Mouse (Mus musculus): ENCODE measurements around the gene Pigyl. TPM values are rescaled to one million over a fixed set of nuclear protein-coding genes. Genes with fewer than 3 reads are reported as not detected.
A peak's percentile ranks its signal among the peaks of the same experiment; 100 is the strongest.

The Pigyl gene
- polyA plus RNA-seq, 1 experiment from 2014 or later, result 78.8 TPM

DNA sequence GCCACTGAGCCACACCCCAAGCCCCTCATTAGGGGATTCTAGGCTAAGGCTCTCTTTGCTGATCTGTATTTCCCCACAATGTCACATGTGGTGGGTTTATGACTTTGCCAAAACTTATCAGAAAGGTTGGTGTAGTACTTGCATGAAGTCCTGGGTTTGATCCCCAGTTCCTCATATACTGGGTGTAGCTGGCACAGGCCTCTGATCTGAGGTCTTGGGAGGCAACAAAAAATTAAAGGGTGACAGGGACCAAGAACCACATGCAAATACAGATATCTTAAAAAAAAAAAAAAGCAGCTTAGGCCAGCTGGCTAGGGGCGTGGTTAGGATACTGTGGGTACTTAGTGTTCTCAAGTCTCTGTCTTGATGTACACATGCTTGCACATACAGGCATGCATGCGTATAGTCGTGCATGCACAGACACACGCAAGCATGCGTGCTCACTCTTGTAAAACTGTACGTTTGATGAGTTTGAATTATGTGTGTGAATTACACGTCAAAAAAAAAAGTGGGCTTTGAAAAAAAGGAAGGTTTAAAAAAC, 33.5 kb upstream of the Pigyl start:
- H3K27me3 ChIP-seq (replicated peaks; ENCODE audit: control insufficient read depth, insufficient read depth, low read length), result 0 out of 2 replicates have a peak, but pooled peaks cover 2% of the 10 kb centered on the region
- H3K4me2 ChIP-seq (ENCODE audit: low read length), result no peak overlapping the region
- no peak overlapping the region for H3K27ac ChIP-seq (ENCODE audit: low read length)
- no peaks in the 10 kb centered on the region for H3K9me3 ChIP-seq (ENCODE audit: control insufficient read depth, low read length)
- no peaks in the 10 kb centered on the region for H3K4me1 ChIP-seq (replicated peaks; ENCODE audit: control insufficient read depth, insufficient read depth, low read length)
- no peak overlapping the region for H3K4me3 ChIP-seq (replicated peaks; ENCODE audit: low read length)
- H3K36me3 ChIP-seq (ENCODE audit: control insufficient read depth, insufficient read depth), result no peaks in the 10 kb centered on the region
- WGBS, result 83% methylated on average over 7 of the region's 7 CpGs
- ATAC-seq, result no peak
- no peak overlapping the region for H3K9ac ChIP-seq (replicated peaks; ENCODE audit: low read depth, low read length)

DNA sequence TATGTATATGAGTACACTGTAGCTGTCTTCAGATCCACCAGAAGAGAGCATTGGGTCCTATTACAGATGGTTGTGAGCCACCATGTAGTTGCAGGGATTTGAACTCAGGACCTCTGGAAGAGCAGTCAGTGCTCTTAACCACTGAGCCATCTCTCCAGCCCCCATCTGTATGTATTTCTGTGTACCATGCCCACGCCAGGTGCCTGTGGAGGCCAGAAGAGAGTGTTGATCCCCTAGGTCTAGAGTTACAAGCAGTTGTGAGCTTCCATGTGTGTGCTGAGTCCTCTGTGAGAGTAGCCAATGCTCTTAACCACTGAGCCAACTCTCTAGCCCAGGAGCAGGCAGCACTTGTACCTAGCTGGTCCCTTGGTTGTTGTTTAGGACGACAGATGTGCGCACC, 32.5 kb upstream of the Pigyl start:
- no peaks in the 10 kb centered on the region for H3K9me3 ChIP-seq (ENCODE audit: control insufficient read depth, low read length)
- ATAC-seq, result no peak

DNA sequence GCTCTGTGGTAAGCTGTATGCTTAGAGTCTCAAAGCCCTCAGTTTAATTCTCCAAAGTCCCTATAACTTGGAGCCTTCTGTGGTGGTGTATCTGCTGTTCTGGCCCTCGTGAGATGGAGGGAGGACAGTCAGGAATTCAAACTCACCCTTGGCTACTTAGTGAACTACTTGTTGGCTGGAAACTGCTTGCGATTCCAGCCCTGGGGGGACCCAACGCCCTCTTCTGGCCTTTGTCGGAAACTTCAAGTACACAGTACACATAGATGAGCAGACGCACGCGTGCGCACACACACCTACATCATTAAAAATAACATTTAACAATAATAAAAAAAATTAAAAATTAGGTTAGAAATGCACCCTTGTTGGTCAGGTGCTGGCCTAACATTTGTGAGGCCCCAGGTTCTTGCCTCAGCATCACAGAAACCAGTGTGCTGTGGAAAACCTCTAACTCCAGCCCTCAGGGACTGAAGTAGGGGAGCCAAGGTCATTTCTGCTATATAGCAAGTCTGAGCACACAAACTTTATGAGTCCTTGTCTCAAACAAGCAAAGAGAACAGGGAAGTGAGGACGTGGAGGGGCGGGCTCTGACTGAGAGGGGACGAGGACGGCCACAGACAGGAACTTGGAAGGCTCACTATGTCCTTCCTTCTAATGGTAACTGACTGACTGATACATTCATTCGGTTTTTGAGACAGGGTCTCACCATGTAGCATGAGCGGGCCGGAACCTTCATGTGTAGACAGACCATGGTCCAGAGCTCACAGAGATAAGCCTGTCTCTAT, 31.2 kb upstream of the Pigyl start:
- H3K9ac ChIP-seq (replicated peaks; ENCODE audit: low read depth, low read length), result no peak overlapping the region
- H3K27ac ChIP-seq (ENCODE audit: low read length), result no peak overlapping the region
- H3K27me3 ChIP-seq (replicated peaks; ENCODE audit: control insufficient read depth, insufficient read depth, low read length), result 0 out of 2 replicates have a peak, but pooled peaks cover 4% of the 10 kb centered on the region
- H3K36me3 ChIP-seq (ENCODE audit: control insufficient read depth, insufficient read depth), result no peaks in the 10 kb centered on the region
- 92% methylated on average over 15 of the region's 15 CpGs for WGBS
- H3K4me1 ChIP-seq (replicated peaks; ENCODE audit: control insufficient read depth, insufficient read depth, low read length), result no peaks in the 10 kb centered on the region
- ATAC-seq, result no peak
- no peak overlapping the region for H3K4me3 ChIP-seq (replicated peaks; ENCODE audit: low read length)
- no peak overlapping the region for H3K4me2 ChIP-seq (ENCODE audit: low read length)
- no peaks in the 10 kb centered on the region for H3K9me3 ChIP-seq (ENCODE audit: control insufficient read depth, low read length)

More for the DNA sequence above, 32.5 kb upstream of the Pigyl start:
- no peak overlapping the region for H3K9ac ChIP-seq (replicated peaks; ENCODE audit: low read depth, low read length)
- WGBS, result 88% methylated on average over 3 of the region's 3 CpGs
- no peak overlapping the region for H3K4me3 ChIP-seq (replicated peaks; ENCODE audit: low read length)
- no peaks in the 10 kb centered on the region for H3K4me1 ChIP-seq (replicated peaks; ENCODE audit: control insufficient read depth, insufficient read depth, low read length)
- no peak overlapping the region for H3K27ac ChIP-seq (ENCODE audit: low read length)
- no peaks in the 10 kb centered on the region for H3K36me3 ChIP-seq (ENCODE audit: control insufficient read depth, insufficient read depth)
- no peak overlapping the region for H3K4me2 ChIP-seq (ENCODE audit: low read length)
- H3K27me3 ChIP-seq (replicated peaks; ENCODE audit: control insufficient read depth, insufficient read depth, low read length), result 0 out of 2 replicates have a peak, but pooled peaks cover 2% of the 10 kb centered on the region

DNA sequence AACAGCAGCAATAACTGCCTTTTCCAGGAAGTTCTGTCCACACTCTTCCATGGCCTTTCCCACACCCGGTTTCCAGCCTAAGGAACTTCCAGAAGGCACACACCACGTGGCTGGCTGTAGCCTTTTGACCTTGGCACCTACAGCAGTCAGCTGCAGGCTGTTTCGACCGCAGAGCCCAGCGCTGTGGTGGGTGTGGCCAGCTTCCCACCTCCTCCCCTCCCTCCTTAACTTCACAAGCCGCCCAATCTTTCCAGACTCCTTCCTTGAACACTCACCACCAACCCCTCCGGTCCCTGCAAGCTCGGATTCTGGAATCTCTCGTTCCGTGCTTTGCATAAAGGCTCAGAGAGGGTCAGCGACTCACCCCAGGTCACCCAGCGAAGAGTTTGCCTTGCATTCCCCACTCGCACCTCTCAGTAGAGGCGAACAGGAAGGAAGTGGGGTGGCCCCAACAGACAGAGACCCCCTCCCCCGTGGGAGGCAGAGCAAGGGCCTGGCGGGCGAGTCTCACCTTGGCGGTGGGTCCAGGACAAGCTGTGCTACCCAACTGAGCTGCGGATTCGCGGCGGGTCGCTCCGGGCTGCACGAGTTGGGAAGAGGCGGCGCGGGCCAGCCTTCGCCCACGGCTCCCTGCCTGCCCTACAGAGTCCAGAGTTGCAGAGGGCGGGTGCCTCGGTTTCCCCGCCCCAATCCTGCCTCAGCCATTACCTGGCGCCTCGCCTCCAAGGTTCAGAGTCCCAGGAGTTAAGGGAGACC, 25.2 kb upstream of the Pigyl start:
- no peak overlapping the region; the same call in 1 of the 2 replicates for H3K4me3 ChIP-seq (replicated peaks; ENCODE audit: low read length)
- H3K4me2 ChIP-seq (ENCODE audit: low read length), result peak overlapping the region; percentile 28
- H3K36me3 ChIP-seq (ENCODE audit: control insufficient read depth, insufficient read depth), result no peaks in the 10 kb centered on the region
- WGBS, result 3% methylated on average over 35 of the region's 35 CpGs
- no peak overlapping the region for H3K27ac ChIP-seq (ENCODE audit: low read length)
- no peak for ATAC-seq
- no peak overlapping the region for H3K9ac ChIP-seq (replicated peaks; ENCODE audit: low read depth, low read length)
- H3K27me3 ChIP-seq (replicated peaks; ENCODE audit: control insufficient read depth, insufficient read depth, low read length), result peaks cover 14% of the 10 kb centered on the region
- no peaks in the 10 kb centered on the region for H3K9me3 ChIP-seq (ENCODE audit: control insufficient read depth, low read length)
- peaks cover 5% of the 10 kb centered on the region; the same call in 1 of the 2 replicates for H3K4me1 ChIP-seq (replicated peaks; ENCODE audit: control insufficient read depth, insufficient read depth, low read length)

DNA sequence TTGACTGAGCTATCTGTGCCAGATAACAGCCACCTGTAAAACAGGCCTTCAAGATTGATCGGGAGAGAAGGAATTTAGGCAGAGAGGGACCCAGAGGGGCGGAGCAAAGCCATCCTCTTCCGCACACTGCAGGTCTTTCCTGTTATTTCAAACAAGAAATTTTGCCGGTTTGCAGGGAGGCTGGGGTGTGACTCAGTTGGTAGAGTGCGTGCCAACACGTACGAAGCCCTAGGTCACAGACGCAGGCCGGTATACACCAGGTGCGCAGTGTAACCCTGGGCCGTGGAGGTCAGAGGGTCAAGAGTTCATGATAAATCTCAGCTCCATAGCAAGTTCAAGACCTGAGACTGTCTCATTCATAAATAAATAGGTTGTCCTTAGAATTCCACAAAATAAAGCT, 24.4 kb upstream of the Pigyl start:
- no peak overlapping the region for H3K9ac ChIP-seq (replicated peaks; ENCODE audit: low read depth, low read length)
- no peaks in the 10 kb centered on the region for H3K9me3 ChIP-seq (ENCODE audit: control insufficient read depth, low read length)
- peaks cover 5% of the 10 kb centered on the region; the same call in 1 of the 2 replicates for H3K4me1 ChIP-seq (replicated peaks; ENCODE audit: control insufficient read depth, insufficient read depth, low read length)
- H3K36me3 ChIP-seq (ENCODE audit: control insufficient read depth, insufficient read depth), result no peaks in the 10 kb centered on the region
- H3K27ac ChIP-seq (ENCODE audit: low read length), result no peak overlapping the region
- WGBS, result 63% methylated on average over 11 of the region's 11 CpGs
- no peak overlapping the region for H3K4me2 ChIP-seq (ENCODE audit: low read length)
- no peak for ATAC-seq
- peaks cover 14% of the 10 kb centered on the region for H3K27me3 ChIP-seq (replicated peaks; ENCODE audit: control insufficient read depth, insufficient read depth, low read length)
- H3K4me3 ChIP-seq (replicated peaks; ENCODE audit: low read length), result no peak overlapping the region

DNA sequence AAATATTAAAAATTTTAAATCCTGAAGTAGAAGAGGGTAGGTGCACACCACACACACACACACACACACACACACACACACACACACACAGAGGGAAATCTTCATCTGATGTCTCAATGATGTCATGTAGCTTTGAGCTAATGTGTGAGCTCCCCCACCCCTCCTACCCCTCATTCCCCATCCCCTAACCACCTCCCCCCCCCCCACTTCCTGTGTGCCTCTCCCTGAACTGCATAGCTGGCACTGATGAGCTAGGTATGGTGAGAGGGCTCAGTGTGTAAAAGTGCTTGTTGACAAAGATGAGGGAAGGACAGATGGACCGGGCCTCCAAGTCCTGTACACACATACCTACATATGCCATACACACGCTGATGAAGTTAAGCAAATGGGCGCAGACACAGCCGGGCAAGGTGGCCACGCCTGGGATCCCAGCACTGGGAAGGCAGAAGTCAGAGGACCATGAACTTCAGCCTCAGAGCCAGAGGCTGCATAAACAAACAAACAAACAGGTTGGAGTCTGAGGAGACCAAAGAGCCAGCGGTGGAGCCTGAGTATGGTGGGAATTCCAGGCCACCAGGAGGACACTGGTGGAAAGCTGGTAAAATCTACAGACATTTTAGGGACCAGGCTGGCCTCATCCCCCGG, 22.3 kb upstream of the Pigyl start:
- H3K9ac ChIP-seq (replicated peaks; ENCODE audit: low read depth, low read length), result no peak overlapping the region
- peaks cover 14% of the 10 kb centered on the region for H3K27me3 ChIP-seq (replicated peaks; ENCODE audit: control insufficient read depth, insufficient read depth, low read length)
- no peak for ATAC-seq
- no peak overlapping the region for H3K4me2 ChIP-seq (ENCODE audit: low read length)
- no peaks in the 10 kb centered on the region for H3K9me3 ChIP-seq (ENCODE audit: control insufficient read depth, low read length)
- no peak overlapping the region for H3K4me3 ChIP-seq (replicated peaks; ENCODE audit: low read length)
- no peaks in the 10 kb centered on the region for H3K36me3 ChIP-seq (ENCODE audit: control insufficient read depth, insufficient read depth)
- no peak overlapping the region for H3K27ac ChIP-seq (ENCODE audit: low read length)
- peaks cover 5% of the 10 kb centered on the region; the same call in 1 of the 2 replicates for H3K4me1 ChIP-seq (replicated peaks; ENCODE audit: control insufficient read depth, insufficient read depth, low read length)
- 88% methylated on average over 7 of the region's 7 CpGs for WGBS

DNA sequence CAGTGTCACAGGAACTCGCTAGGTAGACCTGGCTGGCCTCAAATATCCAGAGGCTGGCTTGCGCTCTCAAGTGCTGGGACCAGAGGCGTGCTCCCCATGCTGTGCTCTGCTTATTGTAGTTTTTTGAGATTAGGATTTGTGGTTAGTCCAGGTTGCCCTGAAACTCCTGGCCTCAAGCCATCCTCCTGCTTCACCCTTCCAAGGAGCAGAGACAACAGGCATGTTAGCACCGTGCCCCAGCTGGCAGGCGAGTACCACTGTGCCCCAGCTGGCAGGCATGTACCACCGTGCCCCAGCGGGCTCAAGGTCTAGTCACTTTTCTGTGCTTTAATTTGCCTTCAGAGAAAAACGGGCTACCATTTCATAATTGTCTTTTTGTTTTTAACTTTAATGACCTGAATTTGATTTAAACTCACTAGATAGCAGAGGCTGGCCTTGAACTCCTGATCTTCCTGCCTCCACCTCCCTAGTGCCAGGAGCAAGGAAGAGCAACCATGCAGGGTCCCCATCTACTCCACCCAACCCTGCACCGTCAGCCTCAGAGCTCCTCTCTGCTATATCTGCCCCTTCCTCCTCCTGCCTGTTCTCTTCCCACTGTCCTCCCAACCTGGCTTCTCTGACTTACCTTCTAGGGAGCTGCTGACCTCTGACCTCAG, 21.5 kb upstream of the Pigyl start:
- H3K4me1 ChIP-seq (replicated peaks; ENCODE audit: control insufficient read depth, insufficient read depth, low read length), result peaks cover 5% of the 10 kb centered on the region; the same call in 1 of the 2 replicates
- no peak overlapping the region for H3K9ac ChIP-seq (replicated peaks; ENCODE audit: low read depth, low read length)
- H3K9me3 ChIP-seq (ENCODE audit: control insufficient read depth, low read length), result no peaks in the 10 kb centered on the region
- H3K4me2 ChIP-seq (ENCODE audit: low read length), result no peak overlapping the region
- no peak for ATAC-seq
- 72% methylated on average over 9 of the region's 9 CpGs for WGBS
- H3K36me3 ChIP-seq (ENCODE audit: control insufficient read depth, insufficient read depth), result no peaks in the 10 kb centered on the region
- H3K4me3 ChIP-seq (replicated peaks; ENCODE audit: low read length), result no peak overlapping the region
- peaks cover 14% of the 10 kb centered on the region for H3K27me3 ChIP-seq (replicated peaks; ENCODE audit: control insufficient read depth, insufficient read depth, low read length)
- no peak overlapping the region for H3K27ac ChIP-seq (ENCODE audit: low read length)

DNA sequence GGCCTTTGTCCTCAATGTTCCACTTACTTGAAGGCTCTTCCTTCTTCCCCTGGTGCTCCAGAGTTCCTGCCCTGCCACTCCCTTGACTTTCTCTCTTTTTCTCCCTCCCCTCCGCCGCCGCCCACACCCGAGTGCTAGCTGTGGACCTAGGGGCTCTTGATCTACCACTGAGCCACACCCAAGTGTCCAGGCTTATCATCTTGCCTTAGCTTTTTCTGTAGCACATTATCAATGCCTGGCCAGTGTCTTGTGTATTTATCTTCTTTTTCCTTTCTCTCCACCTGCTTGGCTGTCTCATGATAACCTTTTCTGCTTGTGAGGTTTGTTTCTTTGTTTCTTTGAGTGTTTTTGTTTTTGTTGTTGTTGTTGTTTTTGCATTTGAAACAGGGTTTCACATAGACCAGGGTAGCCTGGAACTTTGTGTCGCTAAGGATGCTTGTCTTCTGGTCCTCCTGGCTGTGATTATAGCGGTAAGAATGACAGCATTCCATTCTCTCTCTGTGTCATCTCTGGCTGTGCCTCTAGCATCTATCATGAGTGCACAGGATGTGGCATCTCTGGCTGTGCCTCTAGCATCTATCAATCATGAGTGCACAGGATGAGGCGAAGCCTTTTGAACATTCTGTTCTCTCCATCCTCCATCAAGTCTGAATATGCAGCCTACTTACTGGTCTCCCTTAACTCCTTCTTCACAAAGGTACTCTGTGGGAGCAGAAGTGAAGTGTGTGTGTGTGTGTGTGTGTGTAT, 20.8 kb upstream of the Pigyl start, which contains the start of gene Acp5:
TSS of gene Acp5 (minus strand) at position 68 of the 747 bp plus-strand sequence.
- WGBS, result 76% methylated on average over 7 of the region's 7 CpGs
- Histone ChIP-seq H3K4me2 (ENCODE audit: low read length) (no peak within 1 kb of the TSS), H3K4me3 (replicated peaks; ENCODE audit: low read length) (no peak within 1 kb of the TSS), H3K9me3 (ENCODE audit: control insufficient read depth, low read length) (no peaks in the 10 kb centered on the region), H3K9ac (replicated peaks; ENCODE audit: low read depth, low read length) (no peak within 1 kb of the TSS), H3K4me1 (replicated peaks; ENCODE audit: control insufficient read depth, insufficient read depth, low read length) (peaks cover 5% of the 10 kb centered on the region; the same call in 1 of the 2 replicates), H3K36me3 (ENCODE audit: control insufficient read depth, insufficient read depth) (no peaks in the 10 kb centered on the region), H3K27me3 (replicated peaks; ENCODE audit: control insufficient read depth, insufficient read depth, low read length) (peaks cover 11% of the 10 kb centered on the region), H3K27ac (ENCODE audit: low read length) (no peak within 1 kb of the TSS)
- no peak for ATAC-seq

All from forebrain, embryonic 16.5 days (tissue).